Mouse (Mus musculus) stomach, embryonic 15.5 days (tissue): ENCODE results near the gene 1520401A03Rik. TPM values are rescaled to one million over a fixed set of nuclear protein-coding genes. Genes with fewer than 3 reads are reported as not detected.
A peak's percentile ranks its signal among the peaks of the same experiment; 100 is the strongest.
"Not testable (repeated sequence)": the region's sequence is repeated elsewhere in the genome, so short reads cannot be mapped to it uniquely, and the experiment has no call there.

Source experiments
- ATAC-seq: fragments of 200-750 bp; cut with Nextera tagmentation; 2 replicates; pipeline ENCODE4 v1.8.0; 2017; ENCODE audit warnings: low read depth, moderate number of reproducible peaks, moderate TSS enrichment; ENCODE audit not compliant: insufficient read depth, low FRiP score
- H3K27ac ChIP-seq: fragments of 300-500 bp; sonication (generic); 2 replicates; pipeline ENCODE4 v1.5.1; 2015; ENCODE audit warnings: mild to moderate bottlenecking, inconsistent platforms
- H3K27me3 ChIP-seq: fragments of 300-500 bp; sonication (generic); replicated peaks from 2 replicates; pipeline ENCODE4 v1.6.1; 2015; ENCODE audit warnings: inconsistent platforms
- H3K36me3 ChIP-seq: fragments of 300-500 bp; sonication (generic); 2 replicates; pipeline ENCODE4 v1.6.1; 2015; ENCODE audit warnings: inconsistent platforms
- H3K4me1 ChIP-seq: fragments of 300-500 bp; sonication (generic); 2 replicates; pipeline ENCODE4 v1.6.1; 2015; ENCODE audit warnings: inconsistent platforms
- H3K4me2 ChIP-seq: fragments of 300-500 bp; sonication (generic); 2 replicates; pipeline ENCODE4 v1.6.1; 2015; ENCODE audit warnings: mild to moderate bottlenecking, inconsistent platforms
- H3K4me3 ChIP-seq: fragments of 300-500 bp; sonication (generic); replicated peaks from 2 replicates; pipeline ENCODE4 v1.5.1; 2015; ENCODE audit warnings: inconsistent platforms
- H3K9ac ChIP-seq: fragments of 300-500 bp; sonication (generic); 2 replicates; pipeline ENCODE4 v1.6.1; 2015; ENCODE audit warnings: inconsistent platforms
- H3K9me3 ChIP-seq: fragments of 300-500 bp; sonication (generic); 2 replicates; pipeline ENCODE4 v1.6.1; 2016; ENCODE audit warnings: inconsistent platforms
- WGBS: fragments of 180-500 bp; shearing (Covaris S2); methylation state at CpG from one replicate; pipeline ENCODE4 v1.1.7; 2015; 5-methylcytosine and 5-hydroxymethylcytosine counted together
- polyA plus RNA-seq: library from polyadenylated mRNA; unstranded; fragments of >200 nt; fragmentation: Nextera tagmentation; extraction: Ambion mirVana; gene quantifications from 2 replicates; pipeline ENCODE4 v1.2.1, GENCODE M21; 2015

1520401A03Rik gene
- 0.06 and 0.22 TPM in 2 replicates for polyA plus RNA-seq

DNA sequence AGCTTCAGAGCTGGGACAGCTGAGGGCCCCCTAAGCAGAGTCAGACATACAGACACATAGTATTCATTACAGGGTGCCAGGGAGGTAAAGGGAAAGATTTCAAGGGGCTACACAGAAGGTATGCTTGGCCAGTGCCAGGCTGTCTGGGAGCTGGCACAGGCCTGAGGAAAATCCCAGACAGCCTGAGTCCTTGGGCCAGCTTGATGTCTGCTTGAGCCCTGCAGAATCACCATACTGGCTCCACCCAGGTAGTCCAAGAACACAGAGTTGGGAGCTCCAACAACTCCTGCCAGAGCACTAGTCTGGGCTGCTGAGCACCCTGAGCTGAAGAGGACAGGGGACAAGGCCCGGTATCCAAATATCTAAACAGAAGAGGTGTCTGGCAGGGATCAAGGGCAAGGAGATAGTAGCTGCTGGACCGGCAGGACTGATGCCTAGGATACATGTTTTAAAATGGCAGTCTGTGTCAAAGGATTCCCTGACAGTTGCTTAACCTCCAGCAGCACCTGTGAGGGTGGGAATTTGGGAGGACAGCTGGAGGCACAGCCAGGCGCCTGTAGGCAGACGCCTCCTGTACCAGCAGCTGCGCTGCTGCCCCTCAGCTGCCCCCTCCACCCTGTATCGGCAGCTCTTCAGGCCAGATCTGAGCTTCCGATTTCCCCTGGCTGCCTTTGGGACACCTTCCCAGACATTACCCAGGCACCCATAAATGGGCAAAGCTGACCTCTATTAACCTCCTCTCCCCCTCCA, at the start of gene 1520401A03Rik:
TSS of gene 1520401A03Rik (minus strand) at position 408 of the 750 bp plus-strand sequence.
- Histone ChIP-seq H3K9ac (no peak within 1 kb of the TSS), H3K4me1 (0 out of 2 replicates have a peak, but pooled peaks cover 3% of the 10 kb centered on the region), H3K27ac (no peak within 1 kb of the TSS), H3K36me3 (no peaks in the 10 kb centered on the region), H3K9me3 (no peaks in the 10 kb centered on the region), H3K27me3 (no peaks in the 10 kb centered on the region), H3K4me3 (no peak within 1 kb of the TSS), H3K4me2 (no peak within 1 kb of the TSS)
- no peak for ATAC-seq
- 60% methylated on average over 7 of the region's 7 CpGs for WGBS

DNA sequence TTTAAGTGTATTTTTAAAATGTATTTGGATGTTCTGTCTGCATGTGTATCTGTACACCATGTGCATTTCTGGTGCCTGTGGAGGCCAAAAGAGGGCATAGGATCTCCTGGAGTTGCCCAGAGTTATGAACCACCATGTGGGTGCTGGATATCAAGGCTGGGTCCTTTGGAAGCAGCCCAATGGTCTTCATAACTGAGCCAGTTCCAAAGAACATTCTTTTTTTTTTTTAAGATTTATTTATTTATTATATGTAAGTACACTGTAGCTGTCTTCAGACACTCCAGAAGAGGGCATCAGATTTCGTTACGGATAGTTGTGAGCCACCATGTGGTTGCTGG, 49.6 kb upstream of the 1520401A03Rik start:
- 67% methylated on average over 2 of the region's 2 CpGs for WGBS
- ATAC-seq = not testable (repeated sequence)

DNA sequence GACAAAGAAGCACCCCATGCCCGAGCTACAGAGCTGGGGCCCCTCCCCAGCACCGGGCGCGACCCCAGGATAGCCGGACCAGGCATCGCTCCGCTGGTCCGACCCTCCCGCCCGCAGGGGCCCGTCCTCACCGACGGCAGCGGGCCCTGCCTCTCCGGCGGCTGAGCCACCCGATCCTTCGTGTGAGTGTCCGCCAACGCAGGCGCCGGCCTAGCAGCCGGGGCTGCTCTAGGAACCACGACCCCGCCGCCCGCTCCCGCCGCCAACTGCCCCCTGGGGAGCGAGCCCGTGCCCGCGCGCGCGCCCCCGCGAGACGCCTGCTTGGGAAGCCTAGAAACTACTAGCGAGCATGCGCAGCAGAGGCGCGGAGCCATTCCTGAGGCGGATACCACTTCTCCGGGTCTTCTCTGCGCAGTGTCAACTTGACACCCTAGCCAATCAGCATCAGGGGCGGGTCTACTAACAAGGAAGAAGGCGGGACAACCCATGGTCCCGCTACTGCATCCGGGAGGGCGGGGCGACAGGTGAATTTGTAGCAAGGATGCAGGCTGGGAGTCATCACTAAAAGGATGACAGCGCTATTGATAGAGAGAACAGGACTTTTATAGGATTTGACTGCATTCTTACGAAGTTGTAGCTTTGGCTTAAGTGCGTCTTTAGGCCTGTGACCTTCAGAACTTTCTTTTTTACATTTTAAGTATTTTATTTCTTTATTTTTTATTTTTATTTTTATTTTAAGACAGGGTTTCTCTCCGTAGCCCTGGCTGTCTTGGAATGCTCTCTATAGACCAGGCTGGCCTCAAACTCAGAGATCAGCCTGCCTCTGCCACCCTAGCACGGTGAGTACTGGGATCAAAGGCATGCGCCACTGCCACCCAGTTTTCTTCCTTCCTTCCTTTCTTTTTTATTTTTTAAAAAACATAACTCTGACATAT, 49.0 kb upstream of the 1520401A03Rik start, which contains the start of gene Flywch1:
TSS of gene Flywch1 (minus strand) at position 319 of the 935 bp plus-strand sequence.
- H3K27ac ChIP-seq = peak within 1 kb of the TSS; percentile 59
- no peaks in the 10 kb centered on the region for H3K36me3 ChIP-seq
- 3% methylated on average over 58 of the region's 58 CpGs for WGBS
- ATAC-seq = peak; percentile 98
- no peaks in the 10 kb centered on the region for H3K27me3 ChIP-seq
- peak within 1 kb of the TSS; percentile 77 for H3K4me3 ChIP-seq
- H3K4me2 ChIP-seq = peak within 1 kb of the TSS; percentile 68
- H3K9me3 ChIP-seq = no peaks in the 10 kb centered on the region
- H3K4me1 ChIP-seq = no peaks in the 10 kb centered on the region
- peak within 1 kb of the TSS; percentile 80 for H3K9ac ChIP-seq

More for the DNA sequence above, 49.6 kb upstream of the 1520401A03Rik start:
- H3K4me3 ChIP-seq, H3K4me2 ChIP-seq, H3K27me3 ChIP-seq, H3K9ac ChIP-seq, H3K36me3 ChIP-seq, H3K9me3 ChIP-seq, H3K4me1 ChIP-seq, H3K27ac ChIP-seq: not testable (repeated sequence)

DNA sequence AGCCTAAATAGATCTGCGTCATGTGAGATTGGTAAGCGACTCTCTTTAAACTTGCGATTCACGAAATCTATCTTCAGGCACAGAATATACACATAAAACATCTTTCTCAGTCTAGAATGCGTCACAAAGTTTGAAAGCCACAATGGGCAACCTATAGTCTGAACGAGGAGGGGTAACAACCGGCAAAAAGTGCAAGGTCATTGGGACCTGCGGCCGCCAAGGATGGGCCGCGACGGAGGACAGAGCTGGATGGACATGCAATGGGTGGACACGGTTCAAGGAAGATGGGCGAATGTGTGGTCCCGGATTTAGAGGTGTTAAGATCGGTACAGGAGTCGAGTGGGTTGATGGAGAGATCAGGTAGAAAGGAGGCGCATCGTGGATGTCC, 48.3 kb upstream of the 1520401A03Rik start:
- no peaks in the 10 kb centered on the region for H3K9me3 ChIP-seq
- ATAC-seq = no peak; the same call in 1 of the 2 replicates
- 1% methylated on average over 19 of the region's 19 CpGs for WGBS
- peak overlapping the region; percentile 77 for H3K4me3 ChIP-seq
- H3K36me3 ChIP-seq = no peaks in the 10 kb centered on the region
- peak overlapping the region; percentile 68 for H3K4me2 ChIP-seq
- peak overlapping the region; percentile 80 for H3K9ac ChIP-seq
- H3K27ac ChIP-seq = peak overlapping the region; percentile 59; the same call in 1 of the 2 replicates
- H3K27me3 ChIP-seq = no peaks in the 10 kb centered on the region
- H3K4me1 ChIP-seq = no peaks in the 10 kb centered on the region

DNA sequence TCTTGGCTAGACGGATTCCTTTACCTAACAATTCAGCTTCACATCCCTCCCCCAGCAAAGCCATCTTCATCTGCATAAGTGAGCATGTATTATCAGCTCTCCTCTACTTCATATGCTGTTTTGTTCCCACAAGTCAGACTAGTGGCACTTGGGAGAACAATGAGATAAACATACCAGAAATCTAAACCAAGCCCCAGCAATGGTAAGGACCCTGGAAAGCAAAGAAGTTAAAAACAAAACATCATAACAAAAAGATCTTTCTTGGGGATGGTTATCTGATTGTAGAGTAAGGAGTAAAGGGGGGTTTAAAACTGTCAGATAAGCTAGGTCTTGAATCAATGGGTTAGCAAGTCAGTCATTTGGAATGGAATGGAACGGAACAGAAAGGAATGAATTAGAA, 47.9 kb upstream of the 1520401A03Rik start:
- Histone ChIP-seq H3K27ac (no peak overlapping the region), H3K27me3 (no peaks in the 10 kb centered on the region), H3K36me3 (no peaks in the 10 kb centered on the region), H3K4me2 (peak overlapping the region; percentile 68), H3K4me1 (no peaks in the 10 kb centered on the region), H3K9me3 (no peaks in the 10 kb centered on the region), H3K9ac (0 out of 2 replicates have a peak overlapping the region, but pooled peaks have one; percentile 80), H3K4me3 (peak overlapping the region; percentile 77)
- no peak for ATAC-seq
- WGBS = 37% methylated on average over 2 of the region's 2 CpGs

DNA sequence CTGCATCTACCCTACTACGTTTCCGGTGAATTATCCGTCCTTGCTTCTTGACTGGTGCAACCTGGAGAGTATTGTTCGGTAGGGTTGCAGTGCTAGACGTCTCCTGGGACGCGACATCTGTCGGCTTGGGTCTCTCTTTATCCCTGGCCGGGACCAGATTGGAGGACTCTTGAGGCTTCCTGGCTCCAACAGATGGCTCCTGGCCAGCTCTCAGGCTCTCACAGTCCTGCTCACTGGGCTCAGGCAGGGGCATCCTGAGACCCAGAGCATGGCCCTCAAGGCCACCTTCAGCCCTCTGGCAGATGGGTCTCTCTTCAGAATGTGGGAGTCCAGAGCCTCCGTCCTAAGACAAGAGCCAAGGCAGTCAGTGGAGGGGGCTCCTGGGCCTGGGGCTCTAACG, 40.4 kb upstream of the 1520401A03Rik start:
- Histone ChIP-seq H3K36me3 (peaks cover 18% of the 10 kb centered on the region), H3K27me3 (no peaks in the 10 kb centered on the region), H3K4me1 (no peaks in the 10 kb centered on the region), H3K9me3 (no peaks in the 10 kb centered on the region), H3K27ac (no peak overlapping the region), H3K4me2 (no peak overlapping the region), H3K9ac (no peak overlapping the region), H3K4me3 (no peak overlapping the region)
- WGBS = 88% methylated on average over 11 of the region's 11 CpGs
- 0 out of 2 replicates have a peak, but pooled peaks have one; percentile 31 for ATAC-seq

DNA sequence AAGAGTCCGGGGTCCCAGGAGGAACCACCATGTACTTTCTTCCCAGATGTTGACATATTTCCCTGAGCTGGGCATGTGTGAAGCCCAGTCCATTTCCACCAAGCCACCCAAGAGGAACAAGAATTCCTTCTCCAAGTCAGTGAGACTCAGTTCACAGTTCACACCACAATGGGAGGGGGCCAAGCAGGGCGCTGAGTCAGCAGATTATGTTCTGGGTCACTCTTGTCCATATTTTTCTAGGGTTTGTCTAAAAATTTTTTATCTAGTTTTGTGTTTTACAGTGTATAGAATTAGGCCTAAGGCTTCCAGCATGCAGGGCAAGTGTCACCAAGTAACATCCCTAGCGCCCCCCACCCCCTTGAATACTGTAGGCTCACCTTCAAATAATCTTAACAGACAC, 38.6 kb upstream of the 1520401A03Rik start:
- H3K9ac ChIP-seq = no peak overlapping the region
- no peaks in the 10 kb centered on the region for H3K9me3 ChIP-seq
- H3K4me2 ChIP-seq = no peak overlapping the region
- ATAC-seq = no peak
- H3K4me1 ChIP-seq = no peaks in the 10 kb centered on the region
- H3K27ac ChIP-seq = no peak overlapping the region
- H3K27me3 ChIP-seq = no peaks in the 10 kb centered on the region
- H3K4me3 ChIP-seq = no peak overlapping the region
- 92% methylated on average over 3 of the region's 3 CpGs for WGBS
- H3K36me3 ChIP-seq = peaks cover 22% of the 10 kb centered on the region

DNA sequence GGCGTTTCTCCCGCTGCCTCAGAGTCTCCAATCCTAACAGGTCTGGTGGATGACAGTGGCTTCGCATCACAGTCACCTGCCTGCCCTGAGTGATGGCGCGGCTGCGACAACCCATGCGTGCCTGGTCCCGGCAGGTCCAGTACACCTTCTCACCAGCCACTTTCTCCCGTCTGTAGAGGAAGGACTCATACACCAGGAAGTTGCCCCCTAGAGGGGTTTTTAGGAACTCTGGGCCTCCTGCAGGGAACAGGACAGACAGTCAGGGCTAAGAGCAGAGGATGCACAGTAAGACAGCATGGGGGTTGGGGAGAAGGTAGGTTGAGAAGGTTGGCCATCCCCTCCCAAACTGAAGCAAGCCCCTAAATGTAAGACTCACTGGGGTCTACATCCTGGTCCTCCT, 37.6 kb upstream of the 1520401A03Rik start:
- Histone ChIP-seq H3K27me3 (no peaks in the 10 kb centered on the region), H3K27ac (no peak overlapping the region), H3K9me3 (no peaks in the 10 kb centered on the region), H3K36me3 (peaks cover 31% of the 10 kb centered on the region), H3K4me3 (no peak overlapping the region), H3K4me2 (no peak overlapping the region), H3K4me1 (no peaks in the 10 kb centered on the region), H3K9ac (no peak overlapping the region)
- WGBS = 94% methylated on average over 9 of the region's 9 CpGs
- ATAC-seq = no peak

DNA sequence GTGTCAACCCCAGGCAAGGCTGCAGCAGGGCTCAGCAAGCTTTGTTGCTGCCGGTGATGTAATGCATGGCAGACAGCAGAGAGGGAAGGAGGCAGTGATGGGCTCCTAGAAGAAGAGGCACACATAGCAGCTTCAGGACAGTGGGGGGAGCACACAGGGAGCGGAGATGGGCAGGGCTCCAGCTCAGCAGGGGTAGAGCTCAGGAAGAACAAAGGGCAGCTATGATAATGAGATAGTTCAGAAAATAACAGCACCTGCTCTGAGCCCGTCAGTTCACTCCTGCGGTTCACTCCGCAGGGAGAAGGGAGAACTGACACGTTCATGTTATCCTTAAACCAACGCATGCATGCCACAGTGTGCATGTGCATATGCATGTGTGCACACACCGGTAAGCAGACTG, 36.2 kb upstream of the 1520401A03Rik start:
- H3K4me2 ChIP-seq = no peak overlapping the region
- ATAC-seq = no peak
- H3K36me3 ChIP-seq = peaks cover 33% of the 10 kb centered on the region
- H3K4me3 ChIP-seq = no peak overlapping the region
- 83% methylated on average over 8 of the region's 8 CpGs for WGBS
- no peaks in the 10 kb centered on the region for H3K9me3 ChIP-seq
- no peak overlapping the region for H3K27ac ChIP-seq
- no peaks in the 10 kb centered on the region for H3K27me3 ChIP-seq
- no peaks in the 10 kb centered on the region for H3K4me1 ChIP-seq
- H3K9ac ChIP-seq = no peak overlapping the region

DNA sequence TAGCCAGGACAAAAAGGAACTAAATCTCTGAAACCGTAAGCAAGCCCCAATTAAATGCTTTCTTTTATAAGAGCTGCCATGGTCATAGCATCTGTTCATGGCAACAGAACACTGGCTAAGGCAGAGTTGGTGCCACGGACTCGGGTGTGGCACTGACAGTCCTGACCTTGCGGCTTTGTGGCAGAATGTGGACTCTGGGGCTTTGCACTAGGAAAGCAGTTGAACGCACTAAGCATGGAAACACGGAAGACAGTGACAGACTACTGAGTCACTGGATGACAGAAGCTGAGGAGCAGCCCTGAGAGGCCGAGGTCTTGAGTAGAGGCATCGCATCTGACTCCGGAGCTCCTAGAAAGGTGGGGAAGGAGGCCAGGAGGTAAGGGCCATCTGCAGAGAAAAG, 35.0 kb upstream of the 1520401A03Rik start:
- Histone ChIP-seq H3K9ac (no peak overlapping the region), H3K27ac (no peak overlapping the region), H3K4me3 (no peak overlapping the region), H3K9me3 (no peaks in the 10 kb centered on the region), H3K4me2 (no peak overlapping the region), H3K36me3 (peaks cover 45% of the 10 kb centered on the region), H3K4me1 (no peaks in the 10 kb centered on the region), H3K27me3 (no peaks in the 10 kb centered on the region)
- 91% methylated on average over 9 of the region's 9 CpGs for WGBS
- no peak for ATAC-seq

DNA sequence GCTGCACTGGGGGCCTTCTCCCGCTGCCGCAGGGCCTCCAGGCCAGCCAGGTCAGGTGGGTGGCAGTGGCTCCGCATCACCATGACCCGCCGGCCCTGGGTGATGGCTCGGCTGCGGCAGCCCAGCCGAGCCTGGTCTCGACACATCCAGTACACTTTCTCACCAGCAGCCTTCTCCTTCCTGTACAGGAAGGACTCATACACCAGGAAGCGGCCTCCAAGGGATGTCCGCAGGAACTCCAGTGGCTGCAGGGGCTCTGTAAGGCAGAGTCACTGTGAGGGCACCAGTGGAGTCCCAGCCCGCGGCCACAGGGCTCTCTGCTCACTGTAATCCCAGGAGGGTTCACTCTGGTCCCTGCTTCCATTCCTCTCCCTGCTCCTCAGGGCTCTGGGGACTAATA, 33.1 kb upstream of the 1520401A03Rik start:
- WGBS = 73% methylated on average over 13 of the region's 13 CpGs
- Histone ChIP-seq H3K9me3 (no peaks in the 10 kb centered on the region), H3K4me1 (no peaks in the 10 kb centered on the region), H3K4me2 (no peak overlapping the region), H3K27ac (no peak overlapping the region), H3K27me3 (no peaks in the 10 kb centered on the region), H3K36me3 (peaks cover 54% of the 10 kb centered on the region), H3K9ac (no peak overlapping the region), H3K4me3 (no peak overlapping the region)
- ATAC-seq = no peak
